Mouse (Mus musculus) lung, embryonic 15.5 days (tissue): Measurements from ENCODE around the gene Hnrnph3. TPM values are rescaled to one million over a fixed set of nuclear protein-coding genes. Genes with fewer than 3 reads are reported as not detected.

Experiments used
- ATAC-seq: fragments of 200-750 bp; cut with Nextera tagmentation; 2 replicates; pipeline ENCODE4 v1.8.0; 2017; ENCODE audit warnings: moderate number of reproducible peaks, borderline replicate concordance; ENCODE audit not compliant: low FRiP score, low TSS enrichment; ENCODE audit errors: extremely low read depth
- H3K27ac ChIP-seq: fragments of 300-500 bp; sonication (generic); 2 replicates; pipeline ENCODE4 v1.5.1; 2015; ENCODE audit warnings: moderate library complexity, mild to moderate bottlenecking, inconsistent platforms
- H3K27me3 ChIP-seq: fragments of 300-500 bp; sonication (generic); 2 replicates; pipeline ENCODE4 v1.6.1; 2015; ENCODE audit warnings: inconsistent platforms
- H3K36me3 ChIP-seq: fragments of 300-500 bp; sonication (generic); 2 replicates; pipeline ENCODE4 v1.6.1; 2015; ENCODE audit warnings: inconsistent platforms
- H3K4me1 ChIP-seq: fragments of 300-500 bp; sonication (generic); 2 replicates; pipeline ENCODE4 v1.6.1; 2015; ENCODE audit warnings: inconsistent platforms
- H3K4me2 ChIP-seq: fragments of 300-500 bp; sonication (generic); 2 replicates; pipeline ENCODE4 v1.6.1; 2015; ENCODE audit warnings: inconsistent platforms, mild to moderate bottlenecking, moderate library complexity
- H3K4me3 ChIP-seq: fragments of 300-500 bp; sonication (generic); 2 replicates; pipeline ENCODE4 v1.5.1; 2015; ENCODE audit warnings: mild to moderate bottlenecking, inconsistent platforms
- H3K9ac ChIP-seq: fragments of 300-500 bp; sonication (generic); 2 replicates; pipeline ENCODE4 v1.6.1; 2015; ENCODE audit warnings: inconsistent platforms
- H3K9me3 ChIP-seq: fragments of 300-500 bp; sonication (generic); 2 replicates; pipeline ENCODE4 v1.6.1; 2016; ENCODE audit warnings: inconsistent platforms
- WGBS: fragments of 180-500 bp; shearing (Covaris S2); methylation state at CpG from one replicate; pipeline ENCODE4 v1.1.7; 2015; 5-methylcytosine and 5-hydroxymethylcytosine counted together
- polyA plus RNA-seq: library from polyadenylated mRNA; unstranded; fragments of >200 nt; fragmentation: Nextera tagmentation; extraction: Ambion mirVana; gene quantifications from 2 replicates; pipeline ENCODE4 v1.2.1, GENCODE M21; 2015

Hnrnph3 gene
- polyA plus RNA-seq, 1 experiment from 2014 or later: 114 TPM

DNA sequence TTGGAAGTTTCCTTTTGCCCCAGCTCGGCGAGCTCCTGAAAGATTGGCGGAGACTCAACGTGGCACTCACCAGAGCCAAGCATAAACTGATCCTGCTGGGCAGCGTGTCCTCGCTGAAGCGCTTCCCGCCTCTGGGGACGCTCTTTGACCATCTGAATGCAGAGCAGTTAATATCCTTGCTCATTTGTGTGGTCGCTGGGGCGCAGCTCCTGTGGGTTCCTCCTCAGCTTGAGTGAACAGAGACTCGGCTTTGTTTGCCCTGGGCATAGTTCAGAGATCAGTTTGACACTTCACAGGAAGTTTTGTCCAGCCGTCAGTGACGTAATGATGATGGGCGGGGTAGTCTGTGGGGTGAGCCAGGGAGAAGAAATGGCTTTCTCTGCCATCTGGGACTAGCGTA, 52.2 kb downstream of the Hnrnph3 start:
- Histone ChIP-seq H3K4me1 (no peaks in the 10 kb centered on the region), H3K9me3 (no peaks in the 10 kb centered on the region), H3K9ac (no peak overlapping the region), H3K36me3 (peaks cover 40% of the 10 kb centered on the region), H3K4me2 (no peak overlapping the region), H3K27ac (no peak overlapping the region), H3K27me3 (no peaks in the 10 kb centered on the region), H3K4me3 (no peak overlapping the region)
- no peak for ATAC-seq
- 73% methylated on average over 16 of the region's 16 CpGs for WGBS

DNA sequence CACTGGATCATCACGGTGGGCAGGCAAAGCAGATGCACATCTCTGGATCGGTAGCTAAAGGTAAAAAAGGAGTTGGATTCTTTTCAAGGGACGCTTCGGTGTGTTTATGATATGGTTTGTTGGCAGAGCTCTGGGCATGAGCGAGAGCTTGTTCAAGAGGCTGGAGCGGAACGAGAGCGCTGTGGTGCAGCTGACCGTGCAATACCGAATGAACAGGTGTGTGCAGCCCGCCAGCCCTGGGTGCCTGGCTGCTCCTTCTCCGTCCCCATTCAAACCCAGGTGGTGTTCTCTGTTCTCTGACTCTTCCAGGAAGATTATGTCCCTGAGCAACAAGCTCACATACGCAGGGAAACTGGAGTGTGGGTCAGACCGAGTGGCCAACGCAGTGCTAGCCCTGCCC, 57.7 kb downstream of the Hnrnph3 start:
- no peak for ATAC-seq
- Histone ChIP-seq H3K4me3 (no peak overlapping the region), H3K4me2 (no peak overlapping the region), H3K9ac (no peak overlapping the region), H3K4me1 (no peaks in the 10 kb centered on the region), H3K27me3 (no peaks in the 10 kb centered on the region), H3K9me3 (no peaks in the 10 kb centered on the region), H3K27ac (no peak overlapping the region), H3K36me3 (peaks cover 73% of the 10 kb centered on the region)
- 91% methylated on average over 15 of the region's 15 CpGs for WGBS

DNA sequence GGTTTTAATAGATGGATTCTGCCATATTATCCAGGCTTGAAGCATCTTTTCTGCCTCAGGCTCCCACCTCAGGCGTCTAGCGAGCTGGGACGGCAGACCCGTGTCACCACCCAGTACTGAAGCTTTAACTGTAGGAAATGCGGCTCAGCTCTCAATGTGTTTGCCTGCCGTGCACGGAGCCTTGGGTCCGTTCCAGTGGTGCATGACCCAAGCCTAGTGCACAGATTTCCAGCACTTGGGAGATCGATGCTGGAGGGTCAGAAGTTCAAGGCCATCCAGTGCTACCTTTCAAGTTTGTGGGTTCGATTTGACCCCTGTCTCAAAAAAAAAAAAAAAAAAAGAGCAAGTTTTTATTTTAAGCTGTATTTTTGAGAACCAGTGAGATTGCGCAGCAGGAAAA, 58.2 kb downstream of the Hnrnph3 start:
- Histone ChIP-seq H3K36me3 (peaks cover 75% of the 10 kb centered on the region), H3K9me3 (no peaks in the 10 kb centered on the region), H3K4me2 (no peak overlapping the region), H3K27me3 (no peaks in the 10 kb centered on the region), H3K27ac (no peak overlapping the region), H3K9ac (no peak overlapping the region), H3K4me1 (no peaks in the 10 kb centered on the region), H3K4me3 (no peak overlapping the region)
- ATAC-seq: no peak
- WGBS: 90% methylated on average over 11 of the region's 11 CpGs

Other genes starting within 250 kb of the Hnrnph3 start
- 113 and 127 TPM in 2 replicates for gene Ccar1, start 231.9 kb downstream of the Hnrnph3 start, polyA plus RNA-seq
- gene Tet1, start 115.2 kb downstream of the Hnrnph3 start, polyA plus RNA-seq: 27.7 and 28.5 TPM in 2 replicates
- gene Slc25a16, start 103.6 kb downstream of the Hnrnph3 start, polyA plus RNA-seq: 14.8 and 15.7 TPM in 2 replicates
- 17.4 and 17.9 TPM in 2 replicates for gene Dna2, start 77.2 kb downstream of the Hnrnph3 start, polyA plus RNA-seq
- gene Rufy2, start 44.0 kb downstream of the Hnrnph3 start, polyA plus RNA-seq: 19.1 and 21.9 TPM in 2 replicates
- 1.1 and 1.5 TPM in 2 replicates for gene Pbld2, start 98 bp upstream of the Hnrnph3 start, polyA plus RNA-seq
- 0.77 and 0.89 TPM in 2 replicates for gene Pbld1, start 35.9 kb upstream of the Hnrnph3 start, polyA plus RNA-seq
- gene Atoh7, start 75.4 kb upstream of the Hnrnph3 start, polyA plus RNA-seq: not detected in 2 replicates
- 0.24 and 0.56 TPM in 2 replicates for gene Mypn, start 179.7 kb upstream of the Hnrnph3 start, polyA plus RNA-seq
- gene Herc4, start 219.6 kb upstream of the Hnrnph3 start, polyA plus RNA-seq: 38.2 and 39.0 TPM in 2 replicates